Mouse (Mus musculus): ENCODE results near the gene Tatdn2.

GRCm38 (mm10) chr6:113717541-113717940, 20.7 kb downstream of the Tatdn2 start:
- no peak for TF ChIP-seq POLR2A (IDR thresholded peaks at IDR 0.05; ENCODE audit: borderline replicate concordance, extremely low read depth, insufficient read depth, insufficient read length, poor library complexity, severe bottlenecking)
- TF ChIP-seq CTCF (IDR thresholded peaks at IDR 0.05; ENCODE audit: borderline replicate concordance, extremely low read depth, insufficient read depth, insufficient read length): no peak

All from brain, embryonic 14.5 days (tissue).